In genomic region chr19:4992371-4992770, GRCm38 (mm10) we compare ENCODE assay signal across 11 mouse cellular contexts. TPM values are rescaled to one million over a fixed set of nuclear protein-coding genes. Genes with fewer than 3 reads are reported as not detected.
DNase-seq lines count a peak whose midpoint lies in the region; ATAC-seq lines count a peak whose summit lies in the region.
"Had no signal": no experiment of that assay in that cellular context is flagged by ENCODE, and none has a peak within 500 bp of the region (broad histone marks: within the 10 kb centered on the region; RNA-seq: fewer than 3 reads in every experiment).

No protein-coding gene starts in this region.

- H3K27me3 ChIP-seq in heart, embryonic 16.5 days (ENCODE audit: control insufficient read depth, insufficient read depth, low read length), result peaks cover 23% of the 10 kb centered on the region
- peaks cover 9% of the 10 kb centered on the region for H3K27me3 ChIP-seq in hindbrain, embryonic 16.5 days (replicated peaks; ENCODE audit: control insufficient read depth, insufficient read depth, low read length)

- H3K36me3 ChIP-seq in heart, embryonic 16.5 days (ENCODE audit: control insufficient read depth, insufficient read depth), result no peaks in the 10 kb centered on the region
- H3K36me3 ChIP-seq in hindbrain, embryonic 16.5 days (ENCODE audit: control insufficient read depth, insufficient read depth, low read length), result no peaks in the 10 kb centered on the region
- H3K36me3 ChIP-seq: neural tube, embryonic 12.5 days had no signal

- peak overlapping the region; percentile 46; the same call in 1 of the 2 replicates for H3K27ac ChIP-seq in heart, embryonic 16.5 days (ENCODE audit: low read length)
- no peak overlapping the region for H3K27ac ChIP-seq in hindbrain, embryonic 16.5 days (ENCODE audit: low read depth, low read length)
- H3K27ac ChIP-seq: neural tube, embryonic 12.5 days had no signal

- no peak overlapping the region for H3K4me2 ChIP-seq in heart, embryonic 16.5 days (ENCODE audit: low read depth, low read length)
- H3K4me2 ChIP-seq in hindbrain, embryonic 16.5 days (ENCODE audit: low read length), result 0 out of 2 replicates have a peak overlapping the region, but pooled peaks have one; percentile 29
- H3K4me2 ChIP-seq: neural tube, embryonic 12.5 days had no signal

- 8% methylated on average over 8 of the region's 8 CpGs for WGBS in heart, embryonic 16.5 days
- 15% methylated on average over 8 of the region's 8 CpGs for WGBS in hindbrain, embryonic 16.5 days

- no peak for ATAC-seq in heart, embryonic 16.5 days (replicated peaks; ENCODE audit: extremely low read depth, insufficient read depth, low FRiP score)
- no peak for ATAC-seq in hindbrain, embryonic 16.5 days

- H3K9me3 ChIP-seq in heart, embryonic 16.5 days (replicated peaks; ENCODE audit: control insufficient read depth, low read length), result no peaks in the 10 kb centered on the region
- H3K9me3 ChIP-seq in hindbrain, embryonic 16.5 days (ENCODE audit: control insufficient read depth, low read length), result no peaks in the 10 kb centered on the region
- H3K9me3 ChIP-seq: neural tube, embryonic 12.5 days had no signal

- intact Hi-C loops in heart, postnatal 36 days (cut with DNase I), result loop anchor here (10.0 kb wide), 1 partner anchor 498 kb away; the partner anchor contains the start of gene 2010003K11Rik

- no peak for DNase-seq in heart, postnatal 36 days
- DNase-seq in thymus, postnatal 4 days, result peak; percentile 49
- no peak for DNase-seq in thymus, postnatal 25 days
- DNase-seq in testis, postnatal 10 days (ENCODE audit: low spot score), result no peak
- no peak for DNase-seq in Muller cell, postnatal 12 days (ENCODE audit: inconsistent ontology term)
- DNase-seq in kidney, postnatal 25 days, result no peak
- DNase-seq: kidney, adult 18-20 months; spleen, adult 18-20 months had no signal

- no peak overlapping the region for H3K9ac ChIP-seq in heart, embryonic 16.5 days (ENCODE audit: low read length)
- H3K9ac ChIP-seq in hindbrain, embryonic 16.5 days (ENCODE audit: low read depth, low read length), result no peak overlapping the region
- H3K9ac ChIP-seq: neural tube, embryonic 12.5 days had no signal

- no peak overlapping the region for H3K4me3 ChIP-seq in heart, embryonic 16.5 days (ENCODE audit: low read length)
- H3K4me3 ChIP-seq in hindbrain, embryonic 16.5 days (ENCODE audit: low read length), result no peak overlapping the region
- H3K4me3 ChIP-seq: neural tube, embryonic 12.5 days had no signal

- peaks cover 23% of the 10 kb centered on the region for H3K4me1 ChIP-seq in heart, embryonic 16.5 days (ENCODE audit: control insufficient read depth, insufficient read depth, low read length)
- peaks cover 40% of the 10 kb centered on the region for H3K4me1 ChIP-seq in hindbrain, embryonic 16.5 days (ENCODE audit: control insufficient read depth, insufficient read depth, low read depth, low read length)

RNA-seq across cellular contexts. Expression of gene Npas4, which starts 2.3 kb away (rescaled TPM):
- polyA plus RNA-seq in heart, embryonic 16.5 days (2015; fragmentation: Nextera tagmentation; extraction: Ambion mirVana), result 0.09 and 0.10 TPM in 2 replicates
- total RNA-seq in heart, postnatal 36 days (2021), result not detected
- 0.41 and 0.47 TPM in 2 replicates for polyA plus RNA-seq in hindbrain, embryonic 16.5 days (2015; fragmentation: Nextera tagmentation; extraction: Ambion mirVana)

RNA-seq across cellular contexts. Expression of gene Mrpl11, which starts 30.4 kb away (rescaled TPM):
- polyA plus RNA-seq in heart, embryonic 16.5 days (2015; fragmentation: Nextera tagmentation; extraction: Ambion mirVana), result 88.9 and 94.5 TPM in 2 replicates
- 10 to 100 TPM; 69.1 to 69.9 TPM for total RNA-seq in heart, postnatal 36 days (2021)
- polyA plus RNA-seq in hindbrain, embryonic 16.5 days (2015; fragmentation: Nextera tagmentation; extraction: Ambion mirVana), result 91.6 and 106 TPM in 2 replicates

RNA-seq across cellular contexts. Expression of gene Slc29a2, which starts 31.3 kb away (rescaled TPM):
- polyA plus RNA-seq in heart, embryonic 16.5 days (2015; fragmentation: Nextera tagmentation; extraction: Ambion mirVana), result 12.6 and 13.8 TPM in 2 replicates
- total RNA-seq in heart, postnatal 36 days (2021), result 10 to 100 TPM; 12.7 to 13.2 TPM
- 15.0 and 16.6 TPM in 2 replicates for polyA plus RNA-seq in hindbrain, embryonic 16.5 days (2015; fragmentation: Nextera tagmentation; extraction: Ambion mirVana)

RNA-seq across cellular contexts. Expression of gene B4gat1, which starts 46.3 kb away (rescaled TPM):
- polyA plus RNA-seq in heart, embryonic 16.5 days (2015; fragmentation: Nextera tagmentation; extraction: Ambion mirVana), result 43.4 and 43.5 TPM in 2 replicates
- 10 to 100 TPM; 45.1 to 47.2 TPM for total RNA-seq in heart, postnatal 36 days (2021)
- polyA plus RNA-seq in hindbrain, embryonic 16.5 days (2015; fragmentation: Nextera tagmentation; extraction: Ambion mirVana), result 116 and 133 TPM in 2 replicates

RNA-seq across cellular contexts. Expression of gene AC124502.3, which starts 46.3 kb away (rescaled TPM):
- polyA plus RNA-seq in heart, embryonic 16.5 days (2015; fragmentation: Nextera tagmentation; extraction: Ambion mirVana), result 2.6 and 2.7 TPM in 2 replicates
- 1 to 10 TPM; 1.4 to 3.9 TPM for total RNA-seq in heart, postnatal 36 days (2021)
- polyA plus RNA-seq in hindbrain, embryonic 16.5 days (2015; fragmentation: Nextera tagmentation; extraction: Ambion mirVana), result 2.4 and 3.1 TPM in 2 replicates
